Mouse (Mus musculus) limb, embryonic 15.5 days (tissue): ENCODE measurements around the gene Rps6kb2. TPM values are rescaled to one million over a fixed set of nuclear protein-coding genes. Genes with fewer than 3 reads are reported as not detected.

Experiments
- ATAC-seq: fragments of 200-750 bp; cut with Nextera tagmentation; 2 replicates; pipeline ENCODE4 v1.8.0; 2017; ENCODE audit warnings: low read depth, moderate TSS enrichment; ENCODE audit not compliant: insufficient number of reproducible peaks, low FRiP score, low TSS enrichment
- H3K27ac ChIP-seq: fragments of 300-500 bp; sonication (generic); 2 replicates; pipeline ENCODE4 v1.5.1; 2015; ENCODE audit warnings: moderate library complexity, mild to moderate bottlenecking, inconsistent platforms
- H3K27me3 ChIP-seq: fragments of 300-500 bp; sonication (generic); 2 replicates; pipeline ENCODE4 v1.6.1; 2015; ENCODE audit warnings: inconsistent platforms
- H3K36me3 ChIP-seq: fragments of 300-500 bp; sonication (generic); 2 replicates; pipeline ENCODE4 v1.6.1; 2015; ENCODE audit warnings: inconsistent platforms
- H3K4me1 ChIP-seq: fragments of 300-500 bp; sonication (generic); 2 replicates; pipeline ENCODE4 v1.6.1; 2015; ENCODE audit warnings: inconsistent platforms
- H3K4me2 ChIP-seq: fragments of 300-500 bp; sonication (generic); 2 replicates; pipeline ENCODE4 v1.6.1; 2015; ENCODE audit warnings: mild to moderate bottlenecking, inconsistent platforms
- H3K4me3 ChIP-seq: fragments of 300-500 bp; sonication (generic); 2 replicates; pipeline ENCODE4 v1.5.1; 2015; ENCODE audit warnings: mild to moderate bottlenecking, inconsistent platforms
- H3K9ac ChIP-seq: fragments of 300-500 bp; sonication (generic); 2 replicates; pipeline ENCODE4 v1.6.1; 2015; ENCODE audit warnings: inconsistent platforms
- H3K9me3 ChIP-seq: fragments of 300-500 bp; sonication (generic); 2 replicates; pipeline ENCODE4 v1.6.1; 2016; ENCODE audit warnings: inconsistent platforms
- WGBS: fragments of 180-500 bp; shearing (Covaris S2); methylation state at CpG from one replicate; pipeline ENCODE4 v1.1.7; 2015; 5-methylcytosine and 5-hydroxymethylcytosine counted together
- polyA plus RNA-seq: library from polyadenylated mRNA; unstranded; fragments of >200 nt; fragmentation: Nextera tagmentation; extraction: Ambion mirVana; gene quantifications from 2 replicates; pipeline ENCODE4 v1.2.1, GENCODE M21; 2015

Gene Rps6kb2
- polyA plus RNA-seq, result 68.8 and 79.3 TPM in 2 replicates

DNA sequence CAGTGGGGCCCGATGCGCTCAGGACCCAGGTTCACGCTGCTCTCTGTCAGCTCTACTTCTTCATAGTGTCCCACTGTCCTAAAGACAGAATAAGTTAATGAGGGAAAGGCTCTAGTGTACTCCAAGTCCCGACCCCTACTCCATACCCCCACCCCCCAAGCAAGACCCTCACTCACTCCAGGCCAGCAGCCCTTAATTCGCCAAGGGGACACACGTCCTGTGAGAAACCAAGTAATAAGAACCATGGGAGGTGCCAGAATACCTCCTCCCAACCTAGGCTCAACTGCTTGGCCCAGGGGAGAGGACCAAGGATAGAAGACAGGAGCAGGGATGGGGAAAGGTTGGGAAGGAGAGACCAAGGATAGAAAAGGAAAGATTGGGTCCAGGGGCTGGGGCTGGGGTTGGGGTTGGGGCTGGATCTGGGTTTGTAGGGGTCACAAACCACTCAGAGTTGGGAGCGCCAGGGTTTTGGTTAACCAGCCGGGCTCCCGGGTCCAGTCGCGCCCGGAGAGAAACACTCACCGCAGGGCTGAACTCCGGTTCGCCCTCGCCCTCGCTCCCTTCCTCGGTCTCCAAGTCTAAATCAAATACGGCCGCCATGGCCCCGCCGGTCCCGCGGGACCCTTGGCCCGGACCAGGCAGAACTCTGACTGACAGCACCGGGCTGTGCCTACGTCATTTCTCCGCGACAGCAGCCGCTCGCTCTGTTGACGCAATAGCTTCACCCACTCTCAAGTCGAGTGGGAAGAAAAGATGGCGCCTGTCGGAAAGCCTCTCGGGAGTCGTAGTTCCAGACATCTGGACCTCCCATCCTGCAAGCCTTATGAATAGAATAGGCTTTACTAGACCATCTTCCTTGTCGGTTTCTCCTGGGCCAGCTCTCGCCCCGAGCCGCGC lies at the start of gene Rps6kb2:
TSS of gene Rps6kb2 (minus strand) at position 709 of the 897 bp plus-strand sequence.
- Histone ChIP-seq H3K4me3 (peak within 1 kb of the TSS; percentile 73), H3K27ac (peak within 1 kb of the TSS; percentile 75), H3K9ac (peak within 1 kb of the TSS; percentile 73), H3K9me3 (no peaks in the 10 kb centered on the region), H3K27me3 (no peaks in the 10 kb centered on the region), H3K36me3 (peaks cover 39% of the 10 kb centered on the region), H3K4me1 (peaks cover 16% of the 10 kb centered on the region), H3K4me2 (peak within 1 kb of the TSS; percentile 85)
- 6% methylated on average over 42 of the region's 42 CpGs for WGBS
- peak; percentile 85 for ATAC-seq

DNA sequence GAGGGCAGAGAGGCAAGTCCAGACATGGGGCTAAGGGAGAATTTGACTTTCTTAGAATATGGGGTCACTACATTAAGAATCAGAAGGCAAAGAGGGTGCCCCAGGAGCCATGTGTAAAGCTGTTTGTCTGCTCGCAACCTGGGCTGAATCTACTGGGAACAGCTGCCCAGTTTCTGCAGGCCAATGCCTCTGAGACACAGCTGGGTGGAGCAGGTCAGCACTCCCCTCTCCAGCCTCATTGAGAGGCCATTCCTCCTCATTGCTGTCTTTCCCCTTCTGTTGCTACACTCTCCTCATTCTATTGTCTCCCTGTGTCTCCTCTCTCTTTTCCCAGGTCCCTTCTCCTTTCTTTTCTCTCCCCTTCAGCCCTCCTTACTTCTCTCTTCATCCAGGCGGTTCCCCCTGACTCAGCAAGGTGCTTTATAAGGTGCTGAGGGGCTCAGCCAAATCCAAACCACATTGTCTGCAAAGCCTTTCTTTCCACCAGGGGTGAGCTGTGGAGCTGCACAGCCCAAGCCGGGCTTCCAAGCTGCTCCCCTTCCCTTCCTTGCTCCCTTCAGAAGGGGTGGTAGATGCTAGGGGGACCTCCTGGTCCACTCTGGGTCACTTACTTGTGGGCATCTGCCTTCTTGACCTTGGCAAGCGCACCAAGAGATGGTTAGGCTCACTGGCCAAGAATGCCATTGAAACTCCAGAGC lies 48.9 kb upstream of the Rps6kb2 start:
- no peaks in the 10 kb centered on the region for H3K9me3 ChIP-seq
- ATAC-seq, result no peak
- no peaks in the 10 kb centered on the region for H3K27me3 ChIP-seq
- H3K36me3 ChIP-seq, result no peaks in the 10 kb centered on the region
- no peak overlapping the region for H3K9ac ChIP-seq
- H3K27ac ChIP-seq, result peak overlapping the region; percentile 61
- H3K4me1 ChIP-seq, result peaks cover 49% of the 10 kb centered on the region
- no peak overlapping the region for H3K4me2 ChIP-seq
- no peak overlapping the region for H3K4me3 ChIP-seq
- WGBS, result 34% methylated on average over 4 of the region's 4 CpGs

GRCm38 (mm10) chr19:4208563-4208962 lies 45.4 kb upstream of the Rps6kb2 start:
- H3K4me2 ChIP-seq, result no peak overlapping the region
- no peak overlapping the region for H3K4me3 ChIP-seq
- WGBS, result 78% methylated on average over 5 of the region's 5 CpGs
- H3K4me1 ChIP-seq, result peaks cover 25% of the 10 kb centered on the region
- no peaks in the 10 kb centered on the region for H3K36me3 ChIP-seq
- no peak for ATAC-seq
- no peaks in the 10 kb centered on the region for H3K9me3 ChIP-seq
- H3K27me3 ChIP-seq, result 0 out of 2 replicates have a peak, but pooled peaks cover 2% of the 10 kb centered on the region
- no peak overlapping the region for H3K27ac ChIP-seq
- no peak overlapping the region for H3K9ac ChIP-seq

GRCm38 (mm10) chr19:4206971-4207370 lies 43.8 kb upstream of the Rps6kb2 start:
- Histone ChIP-seq H3K4me1 (peaks cover 16% of the 10 kb centered on the region), H3K9ac (no peak overlapping the region), H3K27me3 (0 out of 2 replicates have a peak, but pooled peaks cover 2% of the 10 kb centered on the region), H3K27ac (no peak overlapping the region), H3K36me3 (no peaks in the 10 kb centered on the region), H3K9me3 (no peaks in the 10 kb centered on the region), H3K4me2 (no peak overlapping the region), H3K4me3 (no peak overlapping the region)
- WGBS, result 2% methylated on average over 2 of the region's 2 CpGs
- no peak; the same call in 1 of the 2 replicates for ATAC-seq

GRCm38 (mm10) chr19:4204889-4205288 lies 41.7 kb upstream of the Rps6kb2 start:
- no peak for ATAC-seq
- Histone ChIP-seq H3K4me1 (peaks cover 23% of the 10 kb centered on the region), H3K9me3 (no peaks in the 10 kb centered on the region), H3K27me3 (0 out of 2 replicates have a peak, but pooled peaks cover 2% of the 10 kb centered on the region), H3K4me2 (no peak overlapping the region), H3K9ac (no peak overlapping the region), H3K36me3 (no peaks in the 10 kb centered on the region), H3K27ac (no peak overlapping the region), H3K4me3 (no peak overlapping the region)
- WGBS, result 61% methylated on average over 4 of the region's 4 CpGs

- H3K4me3 ChIP-seq, result no peak overlapping the region
- H3K4me1 ChIP-seq, result peaks cover 24% of the 10 kb centered on the region
- no peak overlapping the region for H3K4me2 ChIP-seq
- ATAC-seq, result no peak
- H3K27ac ChIP-seq, result no peak overlapping the region
- 0 out of 2 replicates have a peak, but pooled peaks cover 2% of the 10 kb centered on the region for H3K27me3 ChIP-seq
- H3K9ac ChIP-seq, result no peak overlapping the region
- 57% methylated on average over 13 of the region's 13 CpGs for WGBS
- H3K9me3 ChIP-seq, result no peaks in the 10 kb centered on the region
- H3K36me3 ChIP-seq, result peaks cover 8% of the 10 kb centered on the region
Observed at GRCm38 (mm10) chr19:4203604-4204326, 40.6 kb upstream of the Rps6kb2 start.

- Histone ChIP-seq H3K27ac (no peak overlapping the region), H3K36me3 (peaks cover 13% of the 10 kb centered on the region), H3K9me3 (no peaks in the 10 kb centered on the region), H3K9ac (no peak overlapping the region), H3K4me3 (no peak overlapping the region), H3K4me1 (peaks cover 24% of the 10 kb centered on the region), H3K27me3 (0 out of 2 replicates have a peak, but pooled peaks cover 2% of the 10 kb centered on the region), H3K4me2 (no peak overlapping the region)
- 65% methylated on average over 3 of the region's 3 CpGs for WGBS
- ATAC-seq, result no peak
Observed at GRCm38 (mm10) chr19:4203148-4203547, 40.0 kb upstream of the Rps6kb2 start.

- Histone ChIP-seq H3K36me3 (peaks cover 21% of the 10 kb centered on the region), H3K4me3 (peak overlapping the region; percentile 59), H3K27ac (peak overlapping the region; percentile 51; the same call in 1 of the 2 replicates), H3K4me1 (peaks cover 28% of the 10 kb centered on the region), H3K4me2 (peak overlapping the region; percentile 88), H3K9me3 (no peaks in the 10 kb centered on the region), H3K9ac (peak overlapping the region; percentile 60), H3K27me3 (0 out of 2 replicates have a peak, but pooled peaks cover 2% of the 10 kb centered on the region)
- no peak for ATAC-seq
- WGBS, result 25% methylated on average over 7 of the region's 7 CpGs
Observed at GRCm38 (mm10) chr19:4202149-4202548, 39.0 kb upstream of the Rps6kb2 start.

- H3K4me2 ChIP-seq, result peak within 1 kb of the TSS; percentile 88
- peaks cover 28% of the 10 kb centered on the region for H3K36me3 ChIP-seq
- peak within 1 kb of the TSS; percentile 60 for H3K9ac ChIP-seq
- H3K4me1 ChIP-seq, result peaks cover 31% of the 10 kb centered on the region
- under 1% methylated on average over 34 of the region's 34 CpGs for WGBS
- no peaks in the 10 kb centered on the region for H3K9me3 ChIP-seq
- H3K27me3 ChIP-seq, result 0 out of 2 replicates have a peak, but pooled peaks cover 2% of the 10 kb centered on the region
- peak within 1 kb of the TSS; percentile 59 for H3K4me3 ChIP-seq
- H3K27ac ChIP-seq, result peak within 1 kb of the TSS; percentile 69
- ATAC-seq, result peak; percentile 80
Observed at GRCm38 (mm10) chr19:4201291-4201909, 38.2 kb upstream of the Rps6kb2 start, which contains the start of gene Rad9a. Gene Rad9a, minus strand, starts transcription at chr19:4201662.

- H3K9me3 ChIP-seq, result no peaks in the 10 kb centered on the region
- no peak overlapping the region for H3K4me2 ChIP-seq
- H3K9ac ChIP-seq, result no peak overlapping the region
- WGBS, result 58% methylated on average over 3 of the region's 3 CpGs
- peaks cover 60% of the 10 kb centered on the region for H3K36me3 ChIP-seq
- no peak overlapping the region for H3K4me3 ChIP-seq
- H3K27ac ChIP-seq, result peak overlapping the region; percentile 22; the same call in 1 of the 2 replicates
- H3K27me3 ChIP-seq, result no peaks in the 10 kb centered on the region
- peaks cover 64% of the 10 kb centered on the region for H3K4me1 ChIP-seq
- no peak for ATAC-seq
Observed at GRCm38 (mm10) chr19:4197180-4197579, 34.0 kb upstream of the Rps6kb2 start.

DNA sequence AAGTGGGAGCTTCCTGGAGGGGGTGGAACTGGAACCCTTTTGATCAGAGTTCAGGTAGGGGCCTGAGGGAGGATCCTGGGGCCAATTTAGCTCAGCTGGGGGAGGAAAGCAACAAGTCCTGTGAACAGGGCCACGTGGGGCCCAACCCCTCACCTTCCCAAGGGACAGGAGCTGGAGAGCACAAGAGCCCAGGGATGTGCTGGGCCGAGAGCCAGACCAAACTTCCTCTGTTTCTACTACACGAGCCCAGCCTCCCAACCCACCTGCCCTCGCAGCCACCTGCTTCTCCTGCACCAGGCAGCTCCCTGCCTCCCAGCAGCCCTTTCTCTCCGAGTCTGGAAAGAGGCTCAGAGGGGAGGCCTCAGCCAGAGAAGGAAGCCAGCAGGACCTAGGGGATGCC lies 33.4 kb upstream of the Rps6kb2 start:
- Histone ChIP-seq H3K27me3 (no peaks in the 10 kb centered on the region), H3K9me3 (no peaks in the 10 kb centered on the region), H3K4me2 (no peak overlapping the region), H3K27ac (peak overlapping the region; percentile 30), H3K4me1 (peaks cover 60% of the 10 kb centered on the region), H3K4me3 (no peak overlapping the region), H3K9ac (no peak overlapping the region), H3K36me3 (peaks cover 60% of the 10 kb centered on the region)
- WGBS, result 10% methylated on average over 5 of the region's 5 CpGs
- no peak for ATAC-seq
